Mouse (Mus musculus): ENCODE data around the gene Scfd1.

Gene Scfd1

GRCm38 (mm10) chr12:51377003-51377887, at the start of gene Scfd1:
Scfd1 (plus strand) TSS chr12:51377510.
- peak; percentile 93 to 95 for DNase-seq (ENCODE audit: low spot score in 2 of 2)

- no peak for DNase-seq (ENCODE audit: low spot score in 2 of 2)
Measured at GRCm38 (mm10) chr12:51337014-51337413, 40.3 kb upstream of the Scfd1 start.

GRCm38 (mm10) chr12:51346121-51346520, 31.2 kb upstream of the Scfd1 start:
- DNase-seq (ENCODE audit: low spot score in 2 of 2): no peak

GRCm38 (mm10) chr12:51347988-51348697, 29.2 kb upstream of the Scfd1 start, which contains the start of gene G2e3:
G2e3 (plus strand) TSS chr12:51348061.
- DNase-seq (ENCODE audit: low spot score in 2 of 2): peak; percentile 86 to 87

GRCm38 (mm10) chr12:51348698-51348998, 28.7 kb upstream of the Scfd1 start:
- DNase-seq (ENCODE audit: low spot score in 2 of 2): no peak

GRCm38 (mm10) chr12:51355296-51355695, 22.0 kb upstream of the Scfd1 start:
- no peak for DNase-seq (ENCODE audit: low spot score in 2 of 2)

- no peak for DNase-seq (ENCODE audit: low spot score in 2 of 2)
Measured at GRCm38 (mm10) chr12:51361294-51361693, 16.0 kb upstream of the Scfd1 start.

- no peak for DNase-seq (ENCODE audit: low spot score in 2 of 2)
Measured at GRCm38 (mm10) chr12:51362898-51363297, 14.4 kb upstream of the Scfd1 start.

- DNase-seq (ENCODE audit: low spot score in 2 of 2): no peak
Measured at GRCm38 (mm10) chr12:51368504-51368903, 8.8 kb upstream of the Scfd1 start.

- DNase-seq (ENCODE audit: low spot score in 2 of 2): no peak
Measured at GRCm38 (mm10) chr12:51377888-51378190, 529 bp downstream of the Scfd1 start.

- DNase-seq (ENCODE audit: low spot score in 2 of 2): no peak
Measured at GRCm38 (mm10) chr12:51399871-51400270, 22.6 kb downstream of the Scfd1 start.

- peak; percentile 3 to 40 for DNase-seq (ENCODE audit: low spot score in 2 of 2)
Measured at GRCm38 (mm10) chr12:51402060-51402698, 24.9 kb downstream of the Scfd1 start.

GRCm38 (mm10) chr12:51403987-51404586, 26.8 kb downstream of the Scfd1 start:
- DNase-seq (ENCODE audit: low spot score in 2 of 2): no peak

- no peak for DNase-seq (ENCODE audit: low spot score in 2 of 2)
Measured at GRCm38 (mm10) chr12:51411362-51411761, 34.1 kb downstream of the Scfd1 start.

GRCm38 (mm10) chr12:51437541-51437940, 60.2 kb downstream of the Scfd1 start:
- DNase-seq (ENCODE audit: low spot score in 2 of 2): no peak

GRCm38 (mm10) chr12:51438311-51438710, 61.0 kb downstream of the Scfd1 start:
- no peak for DNase-seq (ENCODE audit: low spot score in 2 of 2)

- no peak for DNase-seq (ENCODE audit: low spot score in 2 of 2)
Measured at GRCm38 (mm10) chr12:51449303-51449702, 72.0 kb downstream of the Scfd1 start.

GRCm38 (mm10) chr12:51470881-51471280, 93.6 kb downstream of the Scfd1 start:
- DNase-seq (ENCODE audit: low spot score in 2 of 2): no peak

- DNase-seq (ENCODE audit: low spot score in 2 of 2): no peak
Measured at GRCm38 (mm10) chr12:51481246-51481645, 103.9 kb downstream of the Scfd1 start.

- no peak for DNase-seq (ENCODE audit: low spot score in 2 of 2)
Measured at GRCm38 (mm10) chr12:51492040-51492439, 114.7 kb downstream of the Scfd1 start.

- no peak for DNase-seq (ENCODE audit: low spot score in 2 of 2)
Measured at GRCm38 (mm10) chr12:51493476-51493875, 116.2 kb downstream of the Scfd1 start.

GRCm38 (mm10) chr12:51494641-51495040, 117.3 kb downstream of the Scfd1 start:
- peak; percentile 47 to 67 for DNase-seq (ENCODE audit: low spot score in 2 of 2)

All from frontal cortex, postnatal 36 days (tissue).